Mouse (Mus musculus) spleen, postnatal 14 days (tissue): ENCODE data around the gene Hdac7.

Experiments used
- DNase-seq, 2 experiments: peaks; one replicate each; pipeline ENCODE4 v3.0.0; 2021 to 2022; ENCODE audit warnings: low spot score in 2 of 2

Hdac7 gene

DNA sequence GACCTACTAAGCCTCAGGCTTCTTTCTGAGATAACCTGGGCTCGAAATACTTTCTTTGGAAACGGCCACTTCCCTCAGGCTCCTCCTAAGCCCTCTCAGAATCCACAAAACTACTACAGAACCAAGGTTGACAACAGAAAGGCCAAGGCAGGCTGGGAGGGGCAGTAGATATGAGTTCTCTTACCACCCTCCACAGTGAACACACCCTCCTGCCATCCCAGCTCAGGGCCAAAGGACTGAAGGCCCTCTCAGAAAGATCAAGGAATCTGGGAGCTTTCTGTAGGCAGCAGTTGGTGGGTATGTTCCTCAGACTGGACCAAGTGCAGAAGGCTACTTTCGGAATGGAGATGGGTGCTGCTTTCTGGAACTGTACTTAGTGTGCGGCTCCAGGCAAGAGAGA, 29.0 kb downstream of the Hdac7 start:
- DNase-seq, result no peak

DNA sequence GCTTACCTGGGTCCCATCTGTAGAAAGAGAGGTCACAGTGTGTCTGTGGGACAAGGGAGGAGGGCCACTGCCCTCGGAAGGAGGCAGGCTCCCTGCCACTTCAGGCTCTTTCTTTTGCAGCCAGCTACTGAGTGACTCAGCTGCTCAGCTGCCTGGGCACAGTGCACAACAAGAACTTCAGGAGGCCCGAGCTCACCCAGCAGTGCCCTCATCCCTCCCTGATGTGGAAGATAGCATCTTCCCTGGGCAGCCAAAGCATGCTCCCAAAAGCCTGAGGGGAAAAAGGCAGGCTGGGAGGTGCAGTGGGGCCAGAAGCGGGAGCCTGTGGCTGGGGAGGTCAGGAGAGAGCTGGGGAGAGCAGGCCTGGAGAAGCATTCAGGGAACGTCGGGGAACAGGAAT, 29.6 kb downstream of the Hdac7 start:
- DNase-seq, result no peak

DNA sequence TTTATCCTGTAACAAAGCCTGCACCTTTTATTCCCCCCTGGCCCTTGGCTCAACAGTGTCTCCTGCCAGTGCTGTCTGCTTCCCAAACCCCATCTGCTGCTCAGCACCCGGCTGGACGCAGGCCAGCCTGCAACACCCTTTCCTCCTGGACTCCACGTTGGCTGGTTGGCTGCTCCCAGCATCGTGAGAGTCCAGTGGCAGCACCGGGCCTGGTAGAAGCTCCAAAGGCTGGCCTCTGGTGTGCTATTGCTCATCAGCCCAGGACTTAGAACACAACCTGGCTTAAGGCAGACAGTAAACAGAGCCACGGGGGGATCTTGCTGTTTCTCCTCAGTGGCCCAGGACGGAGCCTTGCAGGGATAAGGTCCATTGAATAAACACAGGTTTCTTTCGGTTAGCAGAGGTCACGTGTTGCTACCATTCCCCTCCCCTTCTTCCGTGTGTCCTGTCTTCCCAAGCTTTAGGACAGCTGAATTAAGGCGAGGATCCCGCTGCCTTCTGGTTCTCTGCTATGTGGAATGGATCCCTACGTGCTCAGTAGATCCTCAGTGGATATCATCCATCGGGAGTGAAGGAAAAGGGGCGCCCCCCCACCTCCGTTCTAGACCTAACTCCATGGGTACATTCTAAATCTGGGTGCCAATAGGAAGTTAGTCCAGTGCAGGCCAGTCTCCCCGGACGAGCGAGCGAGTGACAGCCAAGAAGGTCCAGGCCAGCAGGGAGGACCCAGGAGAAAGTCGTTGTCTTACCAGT, 30.7 kb downstream of the Hdac7 start:
- DNase-seq, result no peak

DNA sequence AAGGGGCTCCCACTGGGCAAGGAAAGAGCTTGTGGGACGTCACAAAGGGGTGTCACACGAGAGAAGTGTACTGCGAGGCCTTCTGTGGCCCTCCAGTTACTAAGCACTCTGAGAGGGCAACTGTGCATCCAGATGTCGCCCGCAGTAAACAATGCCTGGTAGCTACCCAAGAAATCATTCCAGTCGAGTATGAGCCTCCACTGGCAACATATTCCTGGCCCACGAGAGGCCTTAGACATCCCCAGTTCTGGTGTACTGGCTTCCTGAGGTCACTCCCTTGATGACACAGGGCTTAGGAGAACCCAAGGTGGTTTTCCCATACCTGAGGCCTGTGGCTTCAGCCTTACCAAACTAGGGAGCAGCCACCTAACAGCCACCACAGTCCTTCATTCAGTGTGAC, 31.4 kb downstream of the Hdac7 start:
- no peak for DNase-seq

DNA sequence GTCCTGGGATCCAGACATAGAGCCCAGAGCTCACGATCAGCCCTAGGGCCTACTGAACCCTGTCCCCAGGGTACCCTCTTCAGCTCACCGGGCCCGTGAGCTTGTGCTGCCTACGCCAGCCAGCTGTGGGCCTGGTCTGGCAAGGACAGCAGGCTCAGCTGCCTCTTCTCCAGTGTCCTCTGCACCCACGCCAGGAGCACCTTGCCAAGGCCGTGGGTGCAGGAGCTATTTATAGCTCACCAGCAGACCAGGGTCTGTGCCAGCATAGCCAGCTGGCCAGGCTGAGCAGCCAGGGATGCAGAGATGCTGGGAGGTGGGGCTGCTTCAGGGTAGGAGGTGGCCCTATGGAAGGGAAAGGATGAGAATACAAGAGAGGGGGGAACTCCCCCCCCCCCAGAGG, 32.2 kb downstream of the Hdac7 start:
- no peak for DNase-seq

DNA sequence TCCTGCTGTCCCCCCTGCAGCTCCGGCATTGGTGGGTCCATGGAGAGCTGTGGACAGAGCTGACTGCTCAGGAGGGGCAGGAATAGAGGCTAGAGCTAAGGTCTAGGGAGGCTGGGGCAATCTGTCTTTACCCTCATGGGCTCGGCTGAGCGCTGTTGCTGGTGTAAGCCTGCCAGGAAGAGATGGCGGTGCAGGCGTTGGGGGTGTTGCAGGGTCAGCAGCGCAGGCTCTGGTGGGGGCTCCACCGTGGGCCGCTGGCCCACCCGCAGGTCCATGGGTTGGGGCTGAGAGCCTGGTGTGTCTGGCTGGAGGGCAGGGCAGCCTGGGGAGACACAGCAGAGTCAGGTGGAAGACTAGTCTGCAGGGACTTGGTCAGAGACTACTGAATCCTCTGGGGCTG, 33.0 kb downstream of the Hdac7 start:
- DNase-seq, result no peak

DNA sequence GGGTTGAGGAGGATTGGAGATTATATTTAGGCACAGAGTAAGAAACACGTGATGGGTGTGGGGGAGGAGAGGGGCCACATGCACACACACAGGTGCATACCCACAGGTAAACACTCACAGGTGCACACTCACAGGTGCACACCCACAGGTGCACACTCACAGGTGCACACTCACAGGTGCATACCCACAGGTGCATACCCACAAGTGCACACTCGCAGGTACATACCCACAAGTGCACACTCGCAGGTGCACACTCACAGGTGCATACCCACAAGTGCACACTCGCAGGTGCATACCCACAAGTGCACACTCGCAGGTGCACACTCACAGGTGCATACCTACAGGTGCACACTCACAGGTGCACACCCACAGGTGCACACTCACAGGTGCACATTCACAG, 33.9 kb downstream of the Hdac7 start:
- DNase-seq, result no peak

DNA sequence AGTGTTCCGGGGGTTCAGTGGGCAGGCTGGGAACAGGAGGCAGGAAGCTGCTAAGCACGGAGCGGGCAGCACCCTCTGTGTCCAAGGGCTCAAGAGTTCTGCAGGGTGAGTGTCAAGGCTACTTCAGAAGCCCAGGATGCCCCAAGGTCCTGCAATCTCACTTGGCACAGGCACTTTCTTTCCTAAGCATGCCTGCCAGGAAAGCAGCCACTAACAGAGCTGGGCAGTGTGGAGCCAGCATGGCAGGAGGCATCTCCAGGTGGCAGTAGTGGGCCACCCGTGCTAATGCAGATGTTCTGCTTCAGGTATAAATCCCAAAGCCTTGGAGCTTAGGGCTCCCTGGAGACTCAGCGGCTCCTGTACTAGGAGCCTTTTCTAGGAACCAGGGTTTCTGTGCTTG, 34.4 kb downstream of the Hdac7 start:
- no peak for DNase-seq

DNA sequence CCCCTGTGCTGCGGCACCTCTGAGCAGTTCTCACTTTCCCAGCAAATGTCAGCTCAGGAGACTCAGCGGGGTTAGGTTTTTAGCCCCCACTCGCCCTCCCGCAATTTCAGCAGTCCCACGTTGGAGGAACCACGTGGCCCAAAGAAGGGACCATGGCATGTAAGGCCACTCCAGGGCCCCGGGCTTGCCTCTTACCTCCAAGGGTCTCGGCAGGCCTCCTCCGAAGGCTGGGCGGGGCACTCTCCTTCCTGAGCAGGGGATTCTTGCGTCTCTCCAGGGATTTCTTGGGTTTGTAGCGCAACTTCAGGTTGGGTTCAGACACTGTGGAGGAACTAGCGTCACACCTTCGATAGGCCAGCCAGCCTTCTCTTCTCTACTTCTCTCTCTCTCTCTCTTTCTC, 35.1 kb downstream of the Hdac7 start:
- no peak for DNase-seq

DNA sequence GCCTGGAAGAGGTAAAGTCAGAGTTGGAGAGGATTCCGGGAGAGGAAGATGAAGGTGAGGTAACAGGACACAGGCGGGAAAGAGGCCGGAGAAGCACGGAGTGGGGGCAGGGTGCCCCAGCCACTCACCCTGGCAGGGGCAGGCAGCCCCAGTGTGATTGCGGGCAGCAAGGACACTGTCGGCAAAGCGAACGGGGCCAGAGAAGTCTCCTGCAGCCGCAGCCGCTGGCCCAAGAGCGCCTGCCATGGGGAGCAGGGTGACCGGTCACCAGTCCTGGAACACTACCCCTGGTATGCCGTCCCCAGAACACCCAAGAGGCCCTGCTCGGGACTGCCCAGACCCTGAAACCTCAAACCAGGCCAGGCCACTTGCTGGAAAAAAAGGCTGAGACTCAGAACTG, 35.8 kb downstream of the Hdac7 start:
- DNase-seq, result no peak

DNA sequence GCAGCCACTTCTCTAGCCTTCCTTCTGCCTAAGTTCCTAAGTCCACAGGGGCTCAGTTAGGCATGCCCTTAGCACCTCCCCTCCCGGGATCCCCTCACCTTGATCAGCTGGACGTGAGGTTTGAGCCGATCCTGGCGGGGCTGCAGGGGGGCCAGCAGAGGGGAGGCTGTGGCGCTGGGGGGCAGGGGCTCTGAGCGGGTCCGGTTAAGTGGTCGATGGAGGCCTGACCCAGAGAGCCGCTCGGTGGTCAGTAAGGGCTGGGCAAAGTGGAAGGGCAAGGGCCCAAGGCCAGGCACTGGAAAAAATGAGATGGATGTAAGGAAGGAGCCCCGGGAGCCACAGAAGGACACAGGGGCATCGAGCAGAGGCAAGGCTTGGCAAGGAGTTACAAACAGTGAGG, 36.4 kb downstream of the Hdac7 start:
- no peak for DNase-seq

DNA sequence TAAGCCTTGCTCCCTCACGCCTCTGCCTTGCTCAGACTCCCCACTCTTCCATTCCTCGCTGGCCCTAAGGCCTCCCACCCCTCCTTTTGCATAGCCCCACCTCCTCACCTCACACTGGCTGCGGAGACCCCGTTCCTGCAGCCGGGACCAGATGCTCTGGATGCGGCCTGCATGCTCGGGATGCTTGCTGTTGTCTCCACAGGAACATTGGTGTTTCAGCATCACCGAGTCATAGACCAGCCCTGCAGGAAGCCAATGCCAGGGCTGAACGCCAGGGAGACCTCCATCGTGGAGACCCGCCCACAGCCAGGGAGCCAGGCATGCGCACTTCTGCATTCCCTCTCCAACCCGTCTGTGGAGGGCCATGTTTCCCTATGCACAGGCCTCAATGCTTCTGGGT, 41.7 kb downstream of the Hdac7 start:
- no peak for DNase-seq

DNA sequence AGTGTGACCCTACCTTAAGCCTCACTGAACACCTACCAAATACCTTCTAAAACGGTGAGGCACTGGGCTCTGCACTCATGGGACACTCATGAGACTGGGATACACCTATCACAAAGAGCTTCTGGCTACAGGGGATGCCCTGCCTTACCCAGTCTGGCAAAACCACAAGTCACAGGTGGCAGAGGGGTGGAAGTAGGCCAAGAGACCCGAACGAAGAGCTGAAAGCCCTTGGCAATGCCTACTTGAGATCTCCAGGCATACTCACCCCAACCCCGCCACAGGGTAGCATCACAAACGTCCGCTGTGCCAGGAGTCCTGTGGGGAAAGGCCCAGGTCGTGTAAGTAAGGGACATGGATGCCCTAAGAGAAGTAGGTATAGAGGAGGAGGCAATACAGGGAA, 42.5 kb downstream of the Hdac7 start:
- no peak for DNase-seq

DNA sequence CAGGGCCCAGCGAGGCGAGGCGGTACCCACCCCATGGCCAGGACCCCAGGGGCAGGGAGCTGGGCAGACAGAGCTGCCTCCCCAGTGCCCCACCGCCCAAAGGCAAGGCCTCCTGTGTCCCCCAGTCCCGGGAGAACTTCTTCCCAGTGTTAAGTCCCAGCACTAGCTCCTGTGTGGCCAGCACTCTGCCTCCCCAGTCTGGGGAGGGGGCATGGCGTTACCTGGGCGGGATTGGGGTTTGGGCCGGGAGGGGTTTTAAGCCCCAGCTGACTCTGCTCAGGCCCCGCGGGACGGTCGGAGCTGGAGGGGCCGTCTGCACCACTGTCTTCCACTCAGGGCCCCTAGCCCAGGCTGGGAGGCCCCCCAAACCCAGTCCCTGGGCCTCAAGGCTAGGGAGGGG, 43.4 kb downstream of the Hdac7 start:
- DNase-seq, result no peak

DNA sequence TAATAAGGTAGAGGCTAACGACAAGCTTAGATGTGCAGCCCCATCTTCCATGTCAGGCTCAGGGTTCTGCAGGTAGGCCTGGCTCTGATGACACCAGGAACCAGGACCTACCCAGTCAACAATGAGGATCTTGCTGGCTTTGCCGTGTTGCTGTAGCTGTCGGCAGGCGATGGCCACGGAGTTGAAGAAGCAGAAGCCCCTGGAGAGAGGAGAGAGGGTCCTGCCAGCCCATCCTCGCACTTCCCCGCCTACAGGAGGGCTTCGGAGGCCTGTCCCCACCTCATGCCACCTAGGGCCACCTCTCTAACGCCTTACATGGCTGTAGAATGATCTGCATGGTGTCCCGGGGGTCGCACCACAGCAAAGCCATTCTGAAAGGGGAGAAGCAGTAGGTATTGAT, 44.9 kb downstream of the Hdac7 start:
- no peak for DNase-seq

DNA sequence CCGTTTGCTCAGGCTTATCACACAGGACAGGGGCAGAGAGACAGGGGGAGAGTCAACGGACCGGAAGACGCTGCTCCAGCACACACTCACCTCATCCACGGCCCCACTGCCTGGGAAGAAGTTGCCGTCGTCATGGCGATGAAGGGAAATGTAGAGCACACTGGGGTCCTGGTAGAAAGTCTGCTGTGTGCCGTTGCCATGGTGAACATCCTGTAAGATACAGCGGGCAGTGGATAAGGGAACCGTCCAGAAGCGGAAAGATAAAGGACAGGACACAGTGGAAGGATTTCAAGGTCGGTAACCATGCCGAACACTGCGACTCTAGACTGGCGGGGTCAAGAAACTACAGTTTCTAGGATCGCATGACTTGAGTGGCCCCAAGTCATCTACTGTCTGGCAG, 46.2 kb downstream of the Hdac7 start:
- DNase-seq, result no peak

DNA sequence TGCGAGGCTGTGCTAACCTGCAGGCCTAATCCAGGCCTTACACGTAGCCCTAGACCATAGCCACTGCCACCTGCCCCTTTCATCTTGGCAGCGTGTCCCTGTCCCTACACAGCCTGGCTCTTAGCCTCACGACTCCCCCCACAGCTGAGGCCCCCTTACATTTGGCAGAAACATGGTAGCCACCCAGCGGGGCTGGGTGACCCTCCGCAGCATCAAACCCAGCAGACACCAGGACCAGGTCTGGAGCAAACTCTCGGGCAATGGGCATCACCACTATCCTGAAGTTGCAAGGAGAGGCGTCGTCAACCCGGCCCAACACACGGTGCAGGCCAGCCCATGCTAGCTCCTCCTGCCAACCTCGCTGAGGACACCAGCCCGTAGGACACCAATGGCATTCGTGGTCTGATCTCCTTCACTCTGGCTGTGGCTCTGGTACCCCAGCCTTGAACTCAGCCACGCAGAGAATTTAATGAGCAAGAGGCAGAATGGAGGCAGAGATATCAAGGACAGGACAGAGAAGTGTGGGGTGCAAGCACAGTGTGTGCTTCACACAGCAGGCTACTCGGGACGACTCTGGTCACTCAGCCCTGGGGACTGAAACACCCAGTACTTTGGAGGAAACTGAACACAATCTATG, 47.5 kb downstream of the Hdac7 start:
- DNase-seq, result no peak

DNA sequence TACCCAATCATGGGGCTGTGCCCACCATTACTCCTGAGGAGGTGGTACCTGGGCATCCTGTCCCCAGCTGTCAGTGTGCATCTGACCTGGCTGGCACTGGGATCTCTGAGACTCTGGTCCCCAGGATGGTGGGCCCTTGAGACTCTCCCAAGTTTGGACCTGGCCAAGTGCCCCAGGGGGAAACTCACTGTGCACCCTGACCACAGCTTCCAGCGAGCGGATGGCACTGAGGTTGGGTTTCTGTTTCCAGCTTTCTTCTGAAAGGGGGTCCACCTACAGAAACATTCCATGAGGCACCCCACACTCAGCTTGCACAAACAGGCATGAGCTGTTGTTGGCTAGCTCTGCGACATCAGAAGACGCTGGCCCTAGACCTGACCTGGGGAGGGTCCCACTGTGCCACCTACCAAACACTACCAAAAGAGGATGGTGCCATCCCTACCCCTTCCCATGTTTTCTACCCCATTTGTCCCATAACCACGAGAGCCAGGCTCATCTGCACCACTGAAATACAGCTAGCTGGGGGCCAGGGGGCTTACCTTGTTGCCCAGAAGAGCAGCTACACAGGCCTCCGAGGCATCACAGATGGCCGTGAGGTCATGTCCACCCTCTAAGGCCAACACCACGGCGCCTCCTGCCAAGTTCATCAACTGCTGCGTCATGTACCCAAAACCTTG, 48.6 kb downstream of the Hdac7 start:
- DNase-seq, result no peak

DNA sequence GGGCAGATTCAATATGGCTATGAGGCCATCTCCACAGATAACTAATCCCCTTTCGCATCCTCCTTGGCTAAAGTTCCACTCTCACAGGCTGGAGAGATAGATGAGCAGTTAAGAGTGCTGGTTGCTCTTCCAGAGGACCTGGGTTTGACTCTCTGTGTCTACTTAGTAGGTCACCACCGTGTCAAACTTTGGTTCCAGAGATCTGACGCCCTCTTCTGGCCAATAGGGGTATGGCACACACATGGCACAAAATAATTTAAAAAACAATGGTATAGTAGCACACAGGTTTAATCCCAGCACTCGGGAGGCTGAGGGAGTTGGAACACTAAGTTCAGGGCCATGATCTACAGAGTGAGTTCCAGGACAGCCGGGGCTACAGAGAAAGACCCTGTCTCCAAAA, 50.0 kb downstream of the Hdac7 start:
- no peak for DNase-seq

DNA sequence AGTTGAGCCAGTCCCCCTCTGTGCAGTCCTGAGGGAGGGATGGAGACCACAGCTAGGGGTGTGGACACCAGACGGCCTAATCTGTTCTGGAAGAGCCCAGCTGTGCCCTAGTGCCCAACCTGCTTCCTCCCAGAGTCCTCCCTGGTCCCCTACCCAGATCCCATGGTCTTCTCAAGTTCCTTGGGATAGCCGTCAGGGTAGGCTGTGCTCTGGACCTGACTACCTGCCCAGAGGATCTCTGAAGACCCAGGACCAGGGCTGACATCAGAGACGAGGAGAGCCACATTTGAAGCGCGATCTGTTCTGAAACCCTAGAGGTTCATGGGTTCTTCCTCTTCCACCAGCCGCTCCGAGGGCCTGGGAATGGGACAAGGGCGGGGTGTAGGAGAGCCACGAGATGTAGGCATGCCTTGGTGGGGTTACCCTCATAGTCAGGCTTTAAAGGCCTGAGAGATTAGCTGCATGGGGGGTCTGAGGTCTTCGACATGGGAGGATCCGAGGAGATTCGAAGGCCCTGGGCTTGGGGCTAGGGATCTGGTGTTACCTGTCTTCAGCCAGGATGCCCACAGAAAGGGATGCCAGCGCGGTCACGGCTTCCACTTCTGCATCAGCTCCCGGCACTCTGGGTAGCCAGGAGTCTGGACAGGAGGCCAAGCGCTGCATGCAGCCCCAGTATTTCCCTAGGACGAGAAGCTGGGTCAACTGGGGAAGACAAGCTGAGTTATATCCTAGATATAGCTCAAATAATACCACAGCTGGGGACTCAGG, 50.7 kb downstream of the Hdac7 start:
- DNase-seq, result no peak

DNA sequence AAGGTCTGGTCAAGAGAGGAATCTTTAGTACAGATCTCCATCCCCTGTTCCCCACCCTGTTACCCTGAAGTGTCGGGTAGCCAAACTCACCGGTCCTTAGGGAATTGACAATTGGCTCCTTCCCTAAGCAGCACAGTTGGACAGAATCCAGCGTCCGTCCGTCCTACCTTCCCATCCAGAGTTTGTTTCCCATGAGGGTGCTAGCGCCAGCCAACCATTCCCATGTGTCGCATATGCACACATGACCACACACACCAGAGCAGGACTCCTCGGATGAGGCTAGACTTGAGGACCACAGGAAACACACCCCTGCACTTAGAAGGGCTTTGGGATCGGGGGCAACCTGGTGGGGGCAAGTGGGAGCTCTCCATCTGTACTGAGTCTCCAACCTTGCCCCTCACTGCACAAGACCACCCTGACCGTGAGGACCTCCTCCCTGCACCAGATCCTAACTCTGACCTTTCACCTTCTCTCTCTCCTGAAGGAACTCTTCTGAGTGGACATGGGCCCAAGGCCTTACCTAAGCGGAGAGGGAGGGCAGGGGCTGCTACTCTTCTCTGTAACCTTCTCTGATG, 53.1 kb downstream of the Hdac7 start:
- DNase-seq, result no peak
